Mouse (Mus musculus): Measurements from ENCODE around the gene Mlst8.
A peak's percentile ranks its signal among the peaks of the same experiment; 100 is the strongest.

Gene Mlst8

GRCm38 (mm10) chr17:24488662-24489264, 9.9 kb upstream of the Mlst8 start:
- peak; percentile 75 for DNase-seq

GRCm38 (mm10) chr17:24488186-24488661, 9.3 kb upstream of the Mlst8 start, which contains the start of gene Caskin1:
Gene Caskin1 (plus strand): TSS chr17:24488601.
- no peak for DNase-seq

GRCm38 (mm10) chr17:24485090-24485860, 6.4 kb upstream of the Mlst8 start:
- peak; percentile 45 for DNase-seq

GRCm38 (mm10) chr17:24483495-24483894, 4.6 kb upstream of the Mlst8 start:
- DNase-seq = no peak

GRCm38 (mm10) chr17:24481027-24481815, 2.3 kb upstream of the Mlst8 start:
- no peak for DNase-seq

- DNase-seq = no peak
Measured at GRCm38 (mm10) chr17:24480201-24480826, 1.4 kb upstream of the Mlst8 start.

GRCm38 (mm10) chr17:24479431-24479830, 553 bp upstream of the Mlst8 start:
- no peak for DNase-seq

- no peak for DNase-seq
Measured at GRCm38 (mm10) chr17:24477985-24478600, 785 bp downstream of the Mlst8 start.

- no peak for DNase-seq
Measured at GRCm38 (mm10) chr17:24477053-24477984, 1.6 kb downstream of the Mlst8 start.

- no peak for DNase-seq
Measured at GRCm38 (mm10) chr17:24476022-24476776, 2.7 kb downstream of the Mlst8 start.

GRCm38 (mm10) chr17:24475586-24475985, 3.3 kb downstream of the Mlst8 start:
- no peak for DNase-seq

GRCm38 (mm10) chr17:24474557-24474956, 4.3 kb downstream of the Mlst8 start:
- DNase-seq = no peak

- DNase-seq = no peak
Measured at GRCm38 (mm10) chr17:24473612-24474275, 5.1 kb downstream of the Mlst8 start, which contains the start of gene Bricd5. Gene Bricd5 (plus strand): TSS chr17:24473884.

- DNase-seq = no peak
Measured at GRCm38 (mm10) chr17:24472512-24472911, 6.4 kb downstream of the Mlst8 start.

GRCm38 (mm10) chr17:24470701-24471527, 8.0 kb downstream of the Mlst8 start:
- peak; percentile 60 for DNase-seq

- peak; percentile 99 for DNase-seq
Measured at GRCm38 (mm10) chr17:24469910-24470602, 8.8 kb downstream of the Mlst8 start, which contains the start of the genes E4f1 and Pgp. Gene E4f1 (minus strand): TSS chr17:24470313. Gene Pgp (plus strand): TSS chr17:24470392.

- DNase-seq = no peak
Measured at GRCm38 (mm10) chr17:24469336-24469909, 9.5 kb downstream of the Mlst8 start.
